Mouse (Mus musculus) limb, embryonic 10.5 days (tissue): ENCODE results near the gene Brd3. TPM values are rescaled to one million over a fixed set of nuclear protein-coding genes. Genes with fewer than 3 reads are reported as not detected.
A peak's percentile ranks its signal among the peaks of the same experiment; 100 is the strongest.

Experiments
- DNase-seq: peaks from one replicate; pipeline ENCODE4 v3.0.0-alpha.2; 2017; ENCODE audit warnings: low spot score
- H3K27ac ChIP-seq: fragments of 300-500 bp; sonication (generic); 2 replicates; pipeline ENCODE4 v1.5.1; 2016; ENCODE audit warnings: mild to moderate bottlenecking
- H3K27me3 ChIP-seq: fragments of 300-500 bp; sonication (generic); 2 replicates; pipeline ENCODE4 v1.6.1; 2016; ENCODE audit warnings: low read depth, mild to moderate bottlenecking; ENCODE audit not compliant: poor library complexity, severe bottlenecking
- H3K36me3 ChIP-seq: fragments of 300-500 bp; sonication (generic); 2 replicates; pipeline ENCODE4 v1.6.1; 2016; ENCODE audit warnings: mild to moderate bottlenecking, moderate library complexity
- H3K4me1 ChIP-seq: fragments of 300-500 bp; sonication (generic); 2 replicates; pipeline ENCODE4 v1.6.1; 2016
- H3K4me3 ChIP-seq: fragments of 300-500 bp; sonication (generic); 2 replicates; pipeline ENCODE4 v1.5.1; 2016; ENCODE audit warnings: mild to moderate bottlenecking, moderate library complexity
- H3K9me3 ChIP-seq: fragments of 300-500 bp; sonication (generic); replicated peaks from 2 replicates; pipeline ENCODE4 v1.6.1; 2016; ENCODE audit warnings: mild to moderate bottlenecking
- WGBS: fragments of 180-500 bp; shearing (Covaris S2); methylation state at CpG from one replicate; pipeline ENCODE4 v1.1.7; 2016; 5-methylcytosine and 5-hydroxymethylcytosine counted together
- polyA plus RNA-seq: library from polyadenylated mRNA; unstranded; fragments of >200 nt; fragmentation: Nextera tagmentation; extraction: Ambion mirVana; gene quantifications from 2 replicates; pipeline ENCODE4 v1.2.1, GENCODE M21; 2016

Gene Brd3
- polyA plus RNA-seq, 1 experiment from 2014 or later = 193 TPM

GRCm38 (mm10) chr2:27426855-27427457 is 80.5 kb downstream of the Brd3 start, which contains the start of gene Vav2:
TSS of gene Vav2 (minus strand) at chr2:27427033.
- Histone ChIP-seq H3K36me3 (peaks cover 9% of the 10 kb centered on the region), H3K27me3 (no peaks in the 10 kb centered on the region; the same call in 1 of the 2 replicates), H3K4me1 (peaks cover 56% of the 10 kb centered on the region), H3K9me3 (no peaks in the 10 kb centered on the region), H3K4me3 (peak within 1 kb of the TSS; percentile 93), H3K27ac (peak within 1 kb of the TSS; percentile 97)
- DNase-seq = peak; percentile 95
- WGBS = under 1% methylated on average over 57 of the region's 58 CpGs

GRCm38 (mm10) chr2:27426406-27426854 is 81.0 kb downstream of the Brd3 start:
- H3K27ac ChIP-seq = peak overlapping the region; percentile 97
- peaks cover 59% of the 10 kb centered on the region for H3K4me1 ChIP-seq
- no peak for DNase-seq
- H3K4me3 ChIP-seq = peak overlapping the region; percentile 93
- H3K9me3 ChIP-seq = no peaks in the 10 kb centered on the region
- WGBS = under 1% methylated on average over 51 of the region's 64 CpGs
- no peaks in the 10 kb centered on the region; the same call in 1 of the 2 replicates for H3K27me3 ChIP-seq
- H3K36me3 ChIP-seq = peaks cover 11% of the 10 kb centered on the region

- under 1% methylated on average over 60 of the region's 60 CpGs for WGBS
- Histone ChIP-seq H3K4me1 (peaks cover 59% of the 10 kb centered on the region), H3K4me3 (peak overlapping the region; percentile 93), H3K27me3 (no peaks in the 10 kb centered on the region; the same call in 1 of the 2 replicates), H3K9me3 (no peaks in the 10 kb centered on the region), H3K27ac (peak overlapping the region; percentile 97), H3K36me3 (peaks cover 16% of the 10 kb centered on the region)
- peak; percentile 76 for DNase-seq
These were observed 81.6 kb downstream of the Brd3 start for GRCm38 (mm10) chr2:27425751-27426405.

DNA sequence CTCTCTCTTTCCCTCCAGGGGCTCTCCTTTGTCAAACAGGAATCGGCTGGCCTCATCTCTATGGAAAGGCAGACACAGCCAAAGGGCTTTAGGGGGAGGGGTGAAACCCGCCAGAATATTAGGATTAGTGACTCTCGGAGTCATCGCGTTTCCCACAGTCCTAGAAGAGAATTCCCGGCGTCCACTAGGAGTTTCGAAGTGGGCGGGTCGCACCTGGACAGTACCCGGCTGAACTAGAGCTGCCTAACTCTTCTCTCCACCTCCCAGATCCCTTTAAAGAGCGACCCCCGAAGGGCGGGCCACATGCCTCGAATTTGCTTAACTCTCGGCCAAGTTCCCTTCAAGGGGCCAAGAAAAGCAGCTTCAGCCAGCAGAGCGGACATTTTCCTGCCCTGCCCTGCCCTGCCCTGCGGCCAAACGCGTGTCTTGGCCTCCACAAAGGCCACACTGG is 82.3 kb downstream of the Brd3 start:
- WGBS = under 1% methylated on average over 20 of the region's 20 CpGs
- H3K27me3 ChIP-seq = no peaks in the 10 kb centered on the region; the same call in 1 of the 2 replicates
- H3K27ac ChIP-seq = peak overlapping the region; percentile 97
- H3K4me3 ChIP-seq = peak overlapping the region; percentile 93
- peaks cover 59% of the 10 kb centered on the region for H3K4me1 ChIP-seq
- no peaks in the 10 kb centered on the region for H3K9me3 ChIP-seq
- DNase-seq = peak; percentile 67
- peaks cover 16% of the 10 kb centered on the region for H3K36me3 ChIP-seq

DNA sequence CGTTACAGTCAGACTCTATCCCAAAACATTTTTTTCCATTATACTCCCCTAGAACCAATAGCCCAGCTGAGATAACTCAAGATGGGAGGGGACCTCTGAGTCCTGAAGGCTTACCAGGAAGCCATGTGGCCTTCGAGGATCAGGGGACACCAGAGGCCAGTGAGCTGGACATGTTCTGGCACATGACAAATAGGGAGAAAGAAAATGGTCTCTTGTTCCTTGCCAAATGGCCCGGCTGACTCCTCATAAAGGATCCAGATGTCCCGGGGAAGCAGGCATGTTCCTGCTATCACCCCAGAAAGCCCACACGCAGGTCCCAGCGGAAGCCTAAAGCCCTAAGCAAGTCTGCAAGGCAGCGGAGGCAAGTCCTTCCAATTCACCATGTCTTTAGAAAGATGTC is 83.9 kb downstream of the Brd3 start:
- H3K4me1 ChIP-seq = peaks cover 73% of the 10 kb centered on the region
- DNase-seq = no peak
- H3K27me3 ChIP-seq = no peaks in the 10 kb centered on the region
- H3K27ac ChIP-seq = no peak overlapping the region
- no peaks in the 10 kb centered on the region for H3K9me3 ChIP-seq
- H3K36me3 ChIP-seq = peaks cover 16% of the 10 kb centered on the region
- H3K4me3 ChIP-seq = no peak overlapping the region
- WGBS = 74% methylated on average over 7 of the region's 7 CpGs

GRCm38 (mm10) chr2:27421293-27422068 is 86.0 kb downstream of the Brd3 start:
- no peak for DNase-seq
- H3K27ac ChIP-seq = 0 out of 2 replicates have a peak overlapping the region, but pooled peaks have one; percentile 27
- peaks cover 16% of the 10 kb centered on the region for H3K36me3 ChIP-seq
- no peaks in the 10 kb centered on the region for H3K27me3 ChIP-seq
- H3K9me3 ChIP-seq = no peaks in the 10 kb centered on the region
- peaks cover 76% of the 10 kb centered on the region for H3K4me1 ChIP-seq
- H3K4me3 ChIP-seq = no peak overlapping the region
- WGBS = 90% methylated on average over 20 of the region's 20 CpGs

DNA sequence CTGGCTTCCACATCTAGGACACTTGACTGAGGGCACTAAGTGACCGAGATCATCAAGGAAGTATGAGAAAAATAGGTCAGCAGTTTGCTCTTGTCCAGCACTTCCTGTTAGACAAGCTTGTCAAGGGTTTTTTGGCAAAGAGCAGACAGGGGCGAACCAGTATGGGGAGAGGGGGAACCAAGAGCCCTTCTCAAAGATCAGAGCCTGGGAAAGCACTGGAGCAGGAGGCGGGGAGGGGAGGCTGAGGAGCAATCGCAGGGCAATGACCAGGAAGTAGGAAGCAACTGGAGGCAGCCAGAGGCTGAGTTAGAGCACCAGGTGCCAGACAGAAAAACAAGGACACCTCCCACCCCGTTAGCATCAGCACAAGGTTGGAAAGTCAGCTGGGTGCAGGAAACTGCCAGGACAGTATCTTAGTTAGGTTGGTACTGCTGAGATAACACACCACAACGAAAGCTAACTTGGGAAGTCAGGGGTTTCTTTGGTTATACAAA is 88.8 kb downstream of the Brd3 start:
- no peaks in the 10 kb centered on the region for H3K27me3 ChIP-seq
- H3K36me3 ChIP-seq = peaks cover 16% of the 10 kb centered on the region
- H3K4me3 ChIP-seq = no peak overlapping the region
- DNase-seq = no peak
- H3K9me3 ChIP-seq = no peaks in the 10 kb centered on the region
- peaks cover 81% of the 10 kb centered on the region for H3K4me1 ChIP-seq
- 36% methylated on average over 6 of the region's 6 CpGs for WGBS
- peak overlapping the region; percentile 7; the same call in 1 of the 2 replicates for H3K27ac ChIP-seq

- no peak overlapping the region for H3K4me3 ChIP-seq
- peaks cover 12% of the 10 kb centered on the region for H3K36me3 ChIP-seq
- no peak for DNase-seq
- 69% methylated on average over 5 of the region's 5 CpGs for WGBS
- H3K27me3 ChIP-seq = no peaks in the 10 kb centered on the region
- H3K4me1 ChIP-seq = peaks cover 81% of the 10 kb centered on the region
- H3K27ac ChIP-seq = peak overlapping the region; percentile 47; the same call in 1 of the 2 replicates
- H3K9me3 ChIP-seq = no peaks in the 10 kb centered on the region
These were observed 89.8 kb downstream of the Brd3 start for GRCm38 (mm10) chr2:27417648-27418153.

- 37% methylated on average over 3 of the region's 3 CpGs for WGBS
- H3K4me3 ChIP-seq = no peak overlapping the region
- no peaks in the 10 kb centered on the region for H3K27me3 ChIP-seq
- DNase-seq = no peak
- H3K27ac ChIP-seq = no peak overlapping the region
- peaks cover 4% of the 10 kb centered on the region; the same call in 1 of the 2 replicates for H3K36me3 ChIP-seq
- H3K4me1 ChIP-seq = peaks cover 86% of the 10 kb centered on the region
- H3K9me3 ChIP-seq = no peaks in the 10 kb centered on the region
These were observed 91.0 kb downstream of the Brd3 start for GRCm38 (mm10) chr2:27416425-27416824.

DNA sequence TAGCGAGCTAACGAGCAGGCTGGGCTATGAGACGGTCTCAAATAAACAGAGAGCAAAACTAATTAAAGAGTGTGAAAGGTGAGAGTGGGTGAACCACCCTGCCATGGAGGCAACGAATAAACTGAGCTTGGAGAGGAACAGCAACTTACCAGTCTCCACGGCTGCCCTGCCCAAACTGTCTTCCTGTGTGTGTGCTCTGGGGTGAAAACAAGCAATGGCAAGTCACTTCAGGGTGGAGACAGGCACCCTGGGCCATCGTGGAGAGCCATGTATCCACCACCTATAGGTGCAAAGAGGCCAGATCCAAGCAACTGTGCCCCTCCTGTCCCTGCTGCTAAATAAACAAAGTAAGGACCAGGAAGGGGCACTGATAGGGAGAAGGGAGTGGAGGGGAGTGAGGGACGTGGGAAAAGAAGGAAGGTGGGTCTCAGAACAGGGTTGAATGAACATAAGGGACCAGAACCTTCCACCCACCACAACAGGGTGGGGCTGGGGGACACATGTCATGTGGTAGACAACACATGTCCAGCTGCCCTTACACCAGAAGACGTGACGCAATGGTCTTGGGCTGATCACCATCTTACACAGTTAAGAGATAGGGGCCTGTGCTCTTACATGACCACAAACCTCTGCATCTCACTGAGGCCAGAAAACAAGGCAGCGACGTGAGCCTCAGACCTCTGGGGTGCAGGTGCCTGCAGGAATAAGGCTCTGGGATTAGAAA is 92.2 kb downstream of the Brd3 start:
- WGBS = 68% methylated on average over 11 of the region's 11 CpGs
- Histone ChIP-seq H3K27ac (no peak overlapping the region), H3K27me3 (no peaks in the 10 kb centered on the region), H3K36me3 (no peaks in the 10 kb centered on the region), H3K4me3 (no peak overlapping the region), H3K9me3 (no peaks in the 10 kb centered on the region), H3K4me1 (peaks cover 96% of the 10 kb centered on the region)
- DNase-seq = no peak

DNA sequence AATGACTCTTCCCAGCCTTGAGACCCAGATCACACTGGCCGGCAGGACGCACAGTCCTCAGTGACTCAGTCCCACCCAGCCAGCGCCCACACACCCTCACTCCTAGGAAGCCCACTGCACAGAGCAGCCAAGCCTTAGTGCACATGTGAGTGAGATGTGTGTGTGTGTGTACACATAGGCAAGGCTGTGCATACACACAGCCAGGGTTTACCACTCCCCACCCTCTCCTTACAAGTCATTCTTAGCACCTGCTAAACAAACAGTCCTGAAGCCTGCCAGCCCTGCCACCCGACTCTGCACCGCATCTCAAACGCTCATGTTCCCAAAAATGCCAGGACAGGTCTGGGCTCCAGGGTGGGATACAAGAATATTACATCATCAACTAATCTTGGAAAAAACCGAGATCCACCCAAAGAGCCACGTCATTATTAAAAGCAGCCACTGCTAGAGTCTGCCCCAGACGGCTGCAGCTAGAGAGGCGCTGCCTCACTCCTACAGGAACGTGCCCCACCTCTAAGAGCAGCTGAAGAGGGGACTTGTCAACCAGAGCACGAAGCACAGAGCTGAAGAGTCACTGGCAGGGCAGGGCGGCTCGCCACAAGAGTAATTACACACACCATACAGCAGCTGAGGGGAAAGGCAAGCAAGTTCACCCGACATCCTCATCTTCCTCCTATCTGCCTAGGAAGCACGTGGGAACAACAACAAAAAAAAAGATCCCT is 93.4 kb downstream of the Brd3 start:
- 39% methylated on average over 16 of the region's 16 CpGs for WGBS
- no peaks in the 10 kb centered on the region for H3K9me3 ChIP-seq
- DNase-seq = no peak
- H3K4me3 ChIP-seq = no peak overlapping the region
- H3K36me3 ChIP-seq = no peaks in the 10 kb centered on the region
- no peaks in the 10 kb centered on the region for H3K27me3 ChIP-seq
- 0 out of 2 replicates have a peak overlapping the region, but pooled peaks have one; percentile 32 for H3K27ac ChIP-seq
- H3K4me1 ChIP-seq = peaks cover 90% of the 10 kb centered on the region
